Mouse (Mus musculus) gastrocnemius, adult 2 months (tissue): Measurements from ENCODE around the gene Shroom3. TPM values are rescaled to one million over a fixed set of nuclear protein-coding genes. Genes with fewer than 3 reads are reported as not detected.
A peak's percentile ranks its signal among the peaks of the same experiment; 100 is the strongest.

Experiments used
- DNase-seq: peaks from one replicate; pipeline ENCODE4 v3.0.0; 2022
- H3K27ac ChIP-seq: fragments of 200-600 bp; 2 replicates; pipeline ENCODE4 v1.8.1; 2022; ENCODE audit warnings: mild to moderate bottlenecking
- H3K4me3 ChIP-seq: fragments of 200-600 bp; 2 replicates; pipeline ENCODE4 v1.8.1; 2022; ENCODE audit warnings: mild to moderate bottlenecking, moderate library complexity
- CTCF ChIP-seq: fragments of 200-600 bp; IDR thresholded peaks from 2 replicates; pipeline ENCODE4 v1.8.1; 2022; ENCODE audit warnings: antibody characterized with exemption, mild to moderate bottlenecking, moderate library complexity
- intact Hi-C: fragments of 180-260 bp; cut with DNase I; formaldehyde crosslinking; loops from one replicate; pipeline ENCODE4 v1.15.1; 2025
- microRNA-seq: library from miRNA; unstranded; fragments of <30 nt; microRNA quantifications from one replicate; pipeline ENCODE4 v1.2.0, GENCODE M21; 2021
- total RNA-seq, 2 experiments: library from RNA; stranded (reverse); gene quantifications; 2 replicates each; pipeline ENCODE4 v1.2.3; 2021

Shroom3 gene
- total RNA-seq, 2 experiments from 2014 or later, result 0.53 to 1.2 TPM

DNA sequence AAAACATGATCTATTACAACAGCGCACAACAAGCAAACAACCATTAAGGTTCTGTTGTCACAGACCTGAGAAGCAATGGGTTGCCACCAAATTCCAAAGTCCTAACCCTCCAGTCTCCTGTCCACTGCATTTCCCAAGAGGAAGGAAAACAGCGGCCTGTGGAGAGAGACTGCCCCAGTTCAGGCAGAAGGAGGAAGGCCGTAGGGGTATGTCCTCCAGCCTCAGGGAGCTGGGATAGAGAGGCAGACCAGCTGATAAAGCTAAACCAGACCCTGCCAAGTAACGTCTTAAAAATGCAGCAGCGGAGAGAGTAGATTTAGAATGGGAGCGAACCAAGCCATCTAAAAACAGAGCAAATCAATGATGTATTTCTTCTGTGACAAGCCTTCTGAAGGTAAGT, 316.8 kb downstream of the Shroom3 start:
- TF ChIP-seq CTCF, result no peak
- H3K27ac ChIP-seq, result peak overlapping the region; percentile 74
- intact Hi-C loops, result loop anchor here (5.0 kb wide), 1 partner anchor 92 kb away; the partner anchor contains the start of gene Sept11
- H3K4me3 ChIP-seq, result no peak overlapping the region
- no peak for DNase-seq

DNA sequence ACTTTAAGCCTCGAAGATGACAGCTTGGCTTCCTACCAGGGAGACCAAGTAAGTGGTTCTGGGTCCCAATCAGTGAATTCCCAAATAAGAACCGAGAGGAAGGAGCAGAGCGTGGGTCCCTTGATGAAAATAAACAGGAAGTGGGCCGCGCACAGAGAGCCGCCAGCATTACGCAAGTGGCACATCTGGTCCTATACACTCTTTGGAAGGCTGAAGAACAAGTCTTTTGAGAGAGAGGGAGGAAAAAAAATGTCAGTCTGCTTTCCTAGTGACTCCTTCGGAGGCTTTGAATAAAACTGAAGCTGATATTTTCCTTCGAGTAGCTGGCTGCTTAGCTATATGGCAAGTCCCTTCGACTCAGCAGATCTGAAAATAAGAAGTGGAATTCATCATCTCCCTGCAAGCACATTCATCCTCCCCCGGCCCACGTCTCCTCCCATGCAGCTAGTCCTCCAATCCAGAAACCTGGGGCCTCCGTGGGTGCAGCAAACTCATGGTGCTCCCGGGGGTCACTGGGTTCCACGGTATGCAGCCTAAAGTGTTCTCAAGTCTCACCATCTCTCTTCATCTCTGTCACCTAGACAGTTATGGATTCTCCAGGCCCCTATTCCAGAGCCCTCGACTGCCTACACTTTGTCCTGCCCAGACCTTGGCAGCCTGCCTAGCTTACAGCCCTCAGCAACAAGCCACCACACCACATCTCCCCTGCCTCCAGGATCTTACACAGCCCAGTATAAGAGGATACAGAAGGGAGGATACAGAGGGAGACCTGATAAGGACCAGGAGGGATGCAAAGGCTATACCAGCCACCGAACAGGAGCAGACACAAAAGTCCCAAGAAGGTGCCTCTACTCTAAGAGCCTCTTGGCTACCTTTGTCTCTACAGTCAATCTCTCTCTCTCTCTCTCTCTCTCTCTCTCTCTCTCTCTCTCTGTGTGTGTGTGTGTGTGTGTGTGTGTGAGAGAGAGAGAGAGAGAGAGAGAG, 317.8 kb downstream of the Shroom3 start:
- Histone ChIP-seq H3K4me3 (no peak overlapping the region), H3K27ac (peak overlapping the region; percentile 74)
- intact Hi-C loops, result loop anchor here (5.0 kb wide), 1 partner anchor 91 kb away; the partner anchor contains the start of gene Sept11
- TF ChIP-seq CTCF, result no peak
- peak; percentile 43 for DNase-seq

DNA sequence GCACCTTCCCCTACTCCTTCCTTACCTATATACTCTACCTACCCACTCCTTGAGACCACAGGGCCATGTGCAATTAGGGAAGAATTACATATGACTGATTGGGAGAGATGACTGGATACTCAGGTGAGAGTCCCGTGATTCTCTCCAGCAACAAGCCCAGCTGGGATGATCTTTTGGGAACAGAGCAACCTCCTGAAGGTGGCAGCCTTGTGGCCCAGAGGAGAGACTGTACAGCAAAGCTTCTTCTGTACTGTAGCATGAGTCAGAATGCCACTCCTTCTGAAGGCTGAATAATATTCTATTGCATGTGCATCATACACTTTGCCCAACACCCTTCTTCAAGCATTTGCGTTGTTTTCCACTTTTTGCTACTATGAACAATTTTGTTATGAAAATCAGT, 319.4 kb downstream of the Shroom3 start:
- no peak for DNase-seq
- intact Hi-C loops, result loop anchor here (5.0 kb wide), 1 partner anchor 90 kb away; the partner anchor contains the start of gene Sept11
- Histone ChIP-seq H3K4me3 (no peak overlapping the region), H3K27ac (no peak overlapping the region)
- no peak for TF ChIP-seq CTCF

DNA sequence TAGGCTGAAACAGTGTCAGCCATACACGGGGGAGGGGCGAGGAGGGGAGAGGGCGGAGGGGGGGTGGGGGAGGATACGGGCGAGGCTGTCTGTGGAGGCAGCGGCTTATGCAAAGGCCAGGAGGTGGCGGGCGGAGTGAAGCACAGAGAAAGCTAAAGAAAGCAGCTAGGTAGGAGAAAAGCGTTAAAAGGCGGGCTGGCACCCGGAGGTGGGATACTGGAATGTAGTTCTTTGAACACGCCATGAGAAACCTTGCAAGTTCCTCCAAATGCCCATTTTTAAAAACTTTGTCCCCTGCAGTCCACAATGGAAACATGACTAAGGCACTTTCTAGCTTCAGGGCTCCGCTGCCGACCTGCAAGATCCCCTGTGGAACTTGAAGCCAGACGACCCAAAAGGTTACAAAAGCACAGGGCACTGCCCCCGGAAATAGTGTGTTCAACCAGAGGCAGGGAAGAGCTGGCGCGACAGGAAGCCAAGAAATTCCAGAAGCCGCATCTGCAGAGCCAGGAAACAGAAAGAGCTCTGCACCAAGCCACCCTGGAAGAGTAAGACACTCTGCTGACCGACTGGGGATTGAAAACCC, 322.1 kb downstream of the Shroom3 start:
- peak; percentile 59 for DNase-seq
- H3K4me3 ChIP-seq, result peak overlapping the region; percentile 69
- intact Hi-C loops, result no loop called here
- TF ChIP-seq CTCF, result no peak
- peak overlapping the region; percentile 76 for H3K27ac ChIP-seq

DNA sequence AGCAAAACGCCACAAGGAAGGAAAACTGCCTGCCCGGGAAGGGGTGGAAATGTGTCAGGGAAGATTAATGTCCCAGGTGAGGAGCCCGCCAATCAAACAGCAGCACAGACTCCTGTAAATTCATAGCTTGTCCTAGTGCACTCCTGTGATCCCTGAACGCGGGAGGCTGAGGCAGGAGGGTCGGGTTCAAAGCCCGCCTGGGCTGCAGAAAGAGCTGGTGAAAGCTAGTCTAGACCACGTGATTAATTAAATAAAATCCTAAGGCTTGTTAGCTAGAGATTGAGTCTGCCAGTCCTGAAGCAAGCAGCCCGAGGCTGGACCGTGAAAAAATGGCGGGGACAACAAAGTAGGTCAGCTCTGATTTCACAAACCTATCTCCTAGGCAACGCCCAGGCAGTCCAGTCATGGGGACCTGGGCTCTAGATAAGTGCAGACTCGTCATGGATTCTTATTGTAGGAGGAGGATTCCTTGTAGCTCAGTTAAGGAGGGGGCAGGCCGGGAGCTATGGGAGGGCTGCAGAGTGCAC, 322.6 kb downstream of the Shroom3 start:
- intact Hi-C loops, result no loop called here
- peak overlapping the region; percentile 69 for H3K4me3 ChIP-seq
- H3K27ac ChIP-seq, result peak overlapping the region; percentile 76
- DNase-seq, result no peak
- TF ChIP-seq CTCF, result no peak

DNA sequence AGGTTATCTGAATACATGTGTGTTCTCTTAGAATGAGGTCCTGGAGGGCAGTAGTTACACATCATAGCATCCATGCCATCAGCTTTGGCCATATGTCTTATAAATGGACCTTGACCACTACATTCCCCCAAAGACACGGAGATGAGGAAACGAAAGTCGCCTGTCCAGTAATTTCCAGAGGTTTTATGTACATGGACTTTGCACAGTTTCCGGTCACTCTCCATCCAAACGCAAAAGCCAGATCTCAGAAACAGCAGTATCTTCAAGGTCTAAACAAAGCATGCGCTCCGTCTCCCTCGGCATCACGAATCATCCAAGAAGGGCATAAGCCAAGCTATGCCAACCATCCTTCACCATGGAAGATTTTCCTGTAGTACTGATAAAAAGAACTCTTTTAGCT, 325.0 kb downstream of the Shroom3 start:
- no peak for DNase-seq
- intact Hi-C loops, result no loop called here
- no peak overlapping the region for H3K27ac ChIP-seq

More for the DNA sequence above, 325.0 kb downstream of the Shroom3 start:
- no peak for TF ChIP-seq CTCF
- H3K4me3 ChIP-seq, result no peak overlapping the region

Small RNAs within 50 kb of the gene (microRNA-seq; reads per million reads assigned to microRNA genes)
- gene Mir1961, result not detected

Other genes with a start within 250 kb of the Shroom3 start
- 10 to 100 TPM in 1 of 2 experiments, 1 to 10 TPM in 1; 8.9 to 12.5 TPM for gene Nup54, start 248.2 kb upstream of the Shroom3 start, total RNA-seq
- 10 to 100 TPM; 61.7 to 78.6 TPM for gene Scarb2, start 176.6 kb upstream of the Shroom3 start, total RNA-seq
- gene Fam47e, start 128.4 kb upstream of the Shroom3 start, total RNA-seq, result not detected
- gene Stbd1, start 80.4 kb upstream of the Shroom3 start, total RNA-seq, result 10 to 100 TPM; 37.8 to 52.6 TPM
- gene Ccdc158, start 8.2 kb upstream of the Shroom3 start, total RNA-seq, result under 1 TPM; 0.31 to 0.54 TPM